Mouse (Mus musculus): Measurements from ENCODE around the gene Bsg. TPM values are rescaled to one million over a fixed set of nuclear protein-coding genes. Genes with fewer than 3 reads are reported as not detected.
A peak's percentile ranks its signal among the peaks of the same experiment; 100 is the strongest.
"Not testable (repeated sequence)": the region's sequence is repeated elsewhere in the genome, so short reads cannot be mapped to it uniquely, and the experiment has no call there.

Bsg gene
- polyA plus RNA-seq, 1 experiment from 2014 or later = 717 TPM

DNA sequence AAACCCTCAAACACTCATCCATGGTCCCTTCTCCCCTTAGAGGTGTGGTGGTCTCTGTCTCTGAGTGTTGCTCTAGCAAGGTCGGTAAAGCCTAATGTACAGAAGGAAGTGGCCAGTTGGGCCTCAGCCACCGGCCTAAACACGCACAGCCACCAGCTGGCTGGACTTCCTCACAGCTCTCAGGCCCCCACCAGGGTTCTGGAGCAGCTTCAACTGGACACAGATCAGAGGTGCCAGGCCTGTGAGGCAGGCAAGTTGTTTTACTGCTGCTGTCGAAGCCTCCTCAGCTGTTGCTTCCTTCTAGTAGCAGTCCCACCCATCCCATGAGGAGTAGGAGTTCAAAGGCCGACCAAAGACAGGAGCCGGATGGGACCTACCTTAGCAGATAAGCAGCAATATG, 6.4 kb upstream of the Bsg start:
- Histone ChIP-seq H3K4me3 (no peak overlapping the region), H3K9me3 (no peaks in the 10 kb centered on the region), H3K4me2 (no peak overlapping the region), H3K36me3 (no peaks in the 10 kb centered on the region), H3K27me3 (no peaks in the 10 kb centered on the region), H3K4me1 (replicated peaks) (no peaks in the 10 kb centered on the region), H3K27ac (no peak overlapping the region), H3K9ac (no peak overlapping the region)
- 76% methylated on average over 6 of the region's 6 CpGs for WGBS
- ATAC-seq (ENCODE audit: low FRiP score) = no peak

DNA sequence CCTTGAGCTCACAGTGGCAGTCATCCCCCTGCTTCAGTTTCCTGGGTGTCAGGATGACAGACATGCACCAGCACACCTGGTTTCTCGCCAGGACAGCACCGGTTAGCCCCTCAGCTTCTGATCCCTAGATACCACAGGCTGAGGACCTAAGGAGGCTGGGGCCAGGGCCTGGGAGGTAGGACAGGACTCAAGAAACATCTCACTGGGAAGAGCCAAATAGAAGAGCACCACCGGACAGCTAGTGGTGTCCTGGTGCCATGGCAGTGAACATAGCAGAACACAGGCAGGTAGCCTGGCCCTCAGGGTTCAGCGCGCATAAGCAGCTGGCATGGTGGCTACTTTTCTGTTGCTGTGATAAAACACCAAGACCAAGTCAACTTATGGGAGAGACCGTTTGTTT, 5.8 kb upstream of the Bsg start:
- Histone ChIP-seq H3K9me3 (no peaks in the 10 kb centered on the region), H3K9ac (no peak overlapping the region), H3K4me2 (no peak overlapping the region), H3K36me3 (no peaks in the 10 kb centered on the region), H3K27ac (no peak overlapping the region; the same call in 1 of the 2 replicates), H3K4me1 (replicated peaks) (no peaks in the 10 kb centered on the region), H3K27me3 (no peaks in the 10 kb centered on the region), H3K4me3 (no peak overlapping the region)
- ATAC-seq (ENCODE audit: low FRiP score) = no peak
- 95% methylated on average over 6 of the region's 6 CpGs for WGBS

DNA sequence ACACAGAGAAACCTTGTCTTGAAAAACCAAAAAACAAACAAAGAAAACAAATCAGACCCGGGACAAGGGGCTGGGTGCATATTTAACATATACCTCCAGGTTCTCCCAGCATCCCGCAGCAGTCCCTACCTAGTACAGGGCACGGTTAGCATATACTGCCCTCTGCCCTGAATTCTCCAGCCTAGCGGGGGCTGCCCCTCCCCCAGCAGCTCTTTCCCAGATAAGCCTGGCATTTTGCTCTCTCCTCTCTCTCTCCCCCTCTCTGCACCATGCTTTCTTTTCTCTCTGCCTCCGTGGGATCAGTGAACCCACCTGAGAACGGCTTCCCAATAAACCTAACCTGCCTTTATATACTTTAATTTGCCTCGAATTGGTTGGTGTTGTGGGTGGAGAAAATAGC, 3.6 kb upstream of the Bsg start:
- Histone ChIP-seq H3K36me3 (no peaks in the 10 kb centered on the region), H3K9ac (0 out of 2 replicates have a peak overlapping the region, but pooled peaks have one; percentile 24), H3K4me3 (no peak overlapping the region), H3K4me1 (replicated peaks) (peaks cover 9% of the 10 kb centered on the region), H3K27me3 (no peaks in the 10 kb centered on the region), H3K27ac (no peak overlapping the region), H3K9me3 (no peaks in the 10 kb centered on the region), H3K4me2 (no peak overlapping the region)
- no peak for ATAC-seq (ENCODE audit: low FRiP score)
- 55% methylated on average over 7 of the region's 7 CpGs for WGBS

DNA sequence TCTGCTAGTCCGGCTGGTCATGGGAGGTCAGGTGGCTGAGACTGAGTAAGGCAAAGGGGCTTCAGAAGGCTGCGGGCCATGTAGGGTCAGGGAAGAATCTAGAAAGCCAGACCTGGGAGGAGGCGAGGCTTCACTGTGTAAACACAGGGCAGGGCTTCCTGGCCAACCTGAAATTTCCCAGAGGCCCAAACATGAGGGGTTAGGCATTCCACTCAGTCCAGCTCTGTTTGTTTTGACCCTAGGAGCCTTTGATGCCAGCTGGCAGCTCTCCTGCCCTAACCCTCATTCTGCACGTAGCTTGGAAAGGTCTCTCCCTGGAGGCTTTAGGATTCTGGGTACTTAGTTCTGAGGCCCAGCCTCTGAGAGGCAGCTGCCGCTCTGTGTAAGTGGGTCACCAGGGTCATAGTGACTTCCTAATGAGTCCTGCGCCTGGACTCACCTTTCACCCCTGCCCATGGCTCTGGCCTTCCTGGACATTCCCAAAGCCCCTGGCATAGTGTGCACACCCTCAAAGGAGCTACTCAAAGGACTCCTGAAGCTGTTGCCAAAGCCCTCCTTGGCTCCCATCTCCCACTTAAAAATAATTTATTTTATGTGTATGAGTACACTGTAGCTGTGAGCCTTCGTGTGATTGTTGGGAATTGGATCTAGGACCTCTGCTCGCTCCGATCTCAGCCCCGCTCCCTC, 2.7 kb upstream of the Bsg start:
- Histone ChIP-seq H3K4me1 (replicated peaks) (peaks cover 18% of the 10 kb centered on the region), H3K9ac (0 out of 2 replicates have a peak overlapping the region, but pooled peaks have one; percentile 13), H3K36me3 (no peaks in the 10 kb centered on the region), H3K4me3 (no peak overlapping the region), H3K27me3 (no peaks in the 10 kb centered on the region), H3K27ac (0 out of 2 replicates have a peak overlapping the region, but pooled peaks have one; percentile 6), H3K9me3 (no peaks in the 10 kb centered on the region), H3K4me2 (no peak overlapping the region)
- no peak for ATAC-seq (ENCODE audit: low FRiP score)
- WGBS = 69% methylated on average over 10 of the region's 10 CpGs

DNA sequence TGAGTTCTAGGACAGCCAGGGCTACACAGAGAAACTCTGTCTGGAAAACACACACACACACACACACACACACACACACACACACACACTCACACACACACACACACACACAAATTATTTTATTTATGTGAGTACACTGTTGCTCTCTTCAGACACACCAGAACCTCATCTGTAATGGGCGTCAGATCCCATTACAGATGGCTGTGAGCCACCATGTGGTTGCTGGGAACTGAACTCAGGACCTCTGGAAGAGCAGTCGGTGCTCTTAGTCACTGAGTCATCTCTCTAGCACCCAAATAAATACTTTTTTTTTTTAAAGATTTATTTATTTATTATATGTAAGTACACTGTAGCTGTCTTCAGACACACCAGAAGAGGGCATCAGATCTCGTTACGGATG, 1.3 kb upstream of the Bsg start:
- peaks cover 32% of the 10 kb centered on the region for H3K4me1 ChIP-seq (replicated peaks)
- not testable (repeated sequence) for H3K36me3 ChIP-seq; H3K27me3 ChIP-seq; H3K9me3 ChIP-seq; H3K9ac ChIP-seq; H3K27ac ChIP-seq; H3K4me3 ChIP-seq; ATAC-seq (ENCODE audit: low FRiP score); H3K4me2 ChIP-seq
- WGBS = 86% methylated on average over 4 of the region's 4 CpGs

DNA sequence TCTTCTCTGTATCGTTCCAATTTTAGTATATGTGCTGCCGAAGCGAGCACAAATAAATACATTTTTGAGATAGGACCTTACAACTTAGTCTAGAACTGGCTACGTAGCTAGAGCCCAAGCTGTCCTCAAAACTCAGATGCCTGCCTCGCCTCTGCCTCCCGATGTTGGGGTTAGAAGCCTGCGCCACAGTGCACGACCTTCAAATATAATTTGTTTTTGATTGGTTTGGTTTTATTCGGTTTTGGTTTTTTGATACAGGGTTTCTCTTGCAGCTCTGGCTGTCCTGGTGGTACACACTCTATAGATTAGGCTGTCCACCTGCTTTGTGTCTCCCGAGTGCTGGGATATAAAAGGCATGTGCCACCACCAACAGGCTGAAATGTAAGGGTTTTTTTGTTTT, 750 bp upstream of the Bsg start:
- H3K9me3 ChIP-seq = no peaks in the 10 kb centered on the region
- ATAC-seq (ENCODE audit: low FRiP score) = no peak

DNA sequence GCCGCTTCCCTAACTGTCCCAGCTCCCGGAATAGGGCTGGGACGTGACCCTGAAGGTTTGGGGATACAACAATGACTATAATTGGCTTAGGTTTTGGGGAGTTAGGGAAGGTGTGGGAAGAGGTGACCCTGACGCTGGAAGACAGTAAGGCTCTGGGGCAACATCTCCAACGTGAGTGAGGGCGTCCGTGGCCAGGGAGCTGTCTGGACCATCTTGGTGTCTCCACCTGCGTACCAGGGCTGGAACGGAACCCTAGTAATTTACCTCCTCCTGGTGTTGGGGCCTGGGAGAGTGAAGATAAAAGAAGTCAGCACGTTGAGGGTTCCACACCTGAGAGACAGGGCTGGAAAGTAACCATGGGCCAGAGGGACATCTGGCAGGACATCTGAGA, 674 bp downstream of the Bsg start:
- H3K4me2 ChIP-seq = peak overlapping the region; percentile 94
- peak overlapping the region; percentile 83 for H3K27ac ChIP-seq
- H3K9me3 ChIP-seq = no peaks in the 10 kb centered on the region
- peaks cover 20% of the 10 kb centered on the region for H3K36me3 ChIP-seq
- H3K4me3 ChIP-seq = peak overlapping the region; percentile 66
- peak overlapping the region; percentile 87 for H3K9ac ChIP-seq
- no peak; the same call in 1 of the 2 replicates for ATAC-seq (ENCODE audit: low FRiP score)
- 5% methylated on average over 10 of the region's 10 CpGs for WGBS
- no peaks in the 10 kb centered on the region for H3K27me3 ChIP-seq
- H3K4me1 ChIP-seq (replicated peaks) = peaks cover 41% of the 10 kb centered on the region

More for the DNA sequence above, 750 bp upstream of the Bsg start:
- peak overlapping the region; percentile 87; the same call in 1 of the 2 replicates for H3K9ac ChIP-seq
- peaks cover 35% of the 10 kb centered on the region for H3K4me1 ChIP-seq (replicated peaks)
- H3K27ac ChIP-seq = peak overlapping the region; percentile 83
- peaks cover 5% of the 10 kb centered on the region for H3K36me3 ChIP-seq
- H3K4me2 ChIP-seq = peak overlapping the region; percentile 94
- peak overlapping the region; percentile 66 for H3K4me3 ChIP-seq
- no peaks in the 10 kb centered on the region for H3K27me3 ChIP-seq
- WGBS = 79% methylated on average over 10 of the region's 10 CpGs

DNA sequence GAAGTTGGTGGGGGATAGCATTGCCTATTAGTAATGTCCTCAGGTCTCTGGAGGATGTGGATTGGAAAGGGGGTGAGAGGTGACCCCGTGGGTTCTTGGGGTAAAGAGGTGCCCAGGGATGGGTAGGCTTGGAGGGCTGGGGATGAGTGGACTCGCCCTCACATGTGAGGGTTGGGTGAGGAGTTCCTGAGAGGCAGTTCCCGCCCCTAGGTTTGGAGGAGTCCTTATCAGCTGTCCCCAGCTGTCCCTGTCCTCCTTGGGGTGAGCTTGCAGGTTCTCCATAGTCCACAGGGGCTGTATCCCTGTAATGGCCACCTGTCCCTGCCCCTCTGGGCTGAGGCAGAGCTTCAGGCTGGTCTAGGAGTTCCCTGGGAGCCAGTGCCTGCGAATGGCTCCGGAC, 1.7 kb downstream of the Bsg start:
- WGBS = 86% methylated on average over 5 of the region's 5 CpGs
- peak overlapping the region; percentile 66 for H3K4me3 ChIP-seq
- peak overlapping the region; percentile 87 for H3K9ac ChIP-seq
- no peak for ATAC-seq (ENCODE audit: low FRiP score)
- H3K27me3 ChIP-seq = no peaks in the 10 kb centered on the region
- peak overlapping the region; percentile 94 for H3K4me2 ChIP-seq
- peaks cover 29% of the 10 kb centered on the region for H3K36me3 ChIP-seq
- no peak overlapping the region; the same call in 1 of the 2 replicates for H3K27ac ChIP-seq
- H3K4me1 ChIP-seq (replicated peaks) = peaks cover 41% of the 10 kb centered on the region
- no peaks in the 10 kb centered on the region for H3K9me3 ChIP-seq

DNA sequence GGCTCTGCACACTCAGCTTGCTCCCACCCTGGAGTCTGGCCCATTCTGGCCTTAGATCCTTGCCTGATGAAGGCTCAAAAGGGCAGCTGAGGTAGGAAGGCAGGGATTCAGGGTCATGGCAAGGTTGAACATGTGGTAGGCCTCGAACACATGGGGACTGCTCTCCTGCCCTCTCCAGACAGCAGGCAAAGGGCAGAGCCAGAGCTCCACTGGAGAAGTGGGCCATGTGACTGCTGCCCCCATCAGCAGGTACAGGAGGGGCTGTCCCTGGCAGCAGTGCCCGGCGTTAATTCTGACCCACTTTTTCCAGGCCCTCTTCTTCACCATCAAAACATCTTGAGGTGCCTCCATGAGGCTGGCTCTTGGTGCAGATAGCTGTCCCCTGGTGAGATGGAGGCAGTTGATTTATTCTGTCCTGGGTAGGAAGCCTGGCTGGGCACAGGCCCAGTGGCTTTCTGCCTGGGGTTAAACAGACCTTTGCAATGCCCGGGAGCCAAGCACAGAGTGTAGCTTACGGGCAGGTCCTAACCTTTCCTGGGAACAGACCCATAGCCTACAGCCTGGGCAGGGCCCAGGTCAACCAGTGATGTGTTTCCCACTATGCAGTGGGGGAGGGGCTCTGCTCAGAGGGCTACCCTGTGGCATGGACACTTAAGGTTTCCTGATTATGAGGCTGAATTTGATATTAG, 2.3 kb downstream of the Bsg start:
- Histone ChIP-seq H3K4me3 (peak overlapping the region; percentile 66), H3K27me3 (no peaks in the 10 kb centered on the region), H3K4me2 (peak overlapping the region; percentile 94), H3K9me3 (no peaks in the 10 kb centered on the region), H3K4me1 (replicated peaks) (peaks cover 41% of the 10 kb centered on the region), H3K36me3 (peaks cover 35% of the 10 kb centered on the region), H3K9ac (peak overlapping the region; percentile 87), H3K27ac (0 out of 2 replicates have a peak overlapping the region, but pooled peaks have one; percentile 3)
- 89% methylated on average over 5 of the region's 5 CpGs for WGBS
- ATAC-seq (ENCODE audit: low FRiP score) = no peak

DNA sequence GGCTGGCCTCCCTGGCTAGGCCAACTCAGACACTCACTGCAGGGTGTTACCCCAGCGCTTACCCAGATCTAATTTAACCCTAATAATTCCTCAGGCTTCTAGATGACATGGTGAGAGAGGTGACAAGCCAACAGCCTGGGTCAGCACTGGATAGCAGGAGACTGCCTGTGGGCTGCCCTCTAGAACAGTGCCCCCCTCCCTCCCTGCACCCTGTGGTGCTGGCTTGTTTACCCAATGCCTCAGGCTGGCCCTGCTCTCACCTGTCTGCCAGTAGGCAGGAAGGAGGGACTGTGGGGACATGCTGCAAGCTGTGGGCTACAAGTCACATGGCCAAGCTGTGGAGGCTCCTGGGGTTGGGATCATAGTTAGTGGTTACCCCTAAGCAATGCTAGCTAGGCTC, 2.9 kb downstream of the Bsg start:
- Histone ChIP-seq H3K36me3 (peaks cover 41% of the 10 kb centered on the region), H3K9me3 (no peaks in the 10 kb centered on the region), H3K4me1 (replicated peaks) (peaks cover 41% of the 10 kb centered on the region), H3K27me3 (no peaks in the 10 kb centered on the region), H3K9ac (peak overlapping the region; percentile 87; the same call in 1 of the 2 replicates), H3K27ac (no peak overlapping the region), H3K4me2 (peak overlapping the region; percentile 94), H3K4me3 (no peak overlapping the region)
- no peak for ATAC-seq (ENCODE audit: low FRiP score)
- 78% methylated on average over 1 of the region's 1 CpGs for WGBS

DNA sequence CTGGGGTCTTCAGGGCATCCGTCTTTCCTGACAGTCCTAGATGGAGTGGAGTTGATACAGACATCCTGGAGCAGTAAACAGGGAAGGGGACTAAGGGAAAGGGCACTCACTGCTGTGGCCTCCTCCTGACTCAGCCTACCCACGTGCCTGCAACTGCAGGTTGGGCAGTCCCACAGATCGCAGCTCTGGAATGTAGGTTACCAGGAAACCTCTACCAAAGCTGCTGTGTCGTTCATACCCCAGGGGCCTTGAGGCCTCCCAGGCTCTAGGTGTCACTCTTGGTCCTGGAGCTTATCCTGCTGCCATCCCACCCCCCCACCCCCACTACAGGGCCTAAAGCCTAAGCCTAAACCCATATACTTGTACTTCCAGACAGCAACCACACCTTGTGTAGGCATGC, 3.5 kb downstream of the Bsg start:
- peaks cover 41% of the 10 kb centered on the region for H3K4me1 ChIP-seq (replicated peaks)
- peaks cover 41% of the 10 kb centered on the region for H3K36me3 ChIP-seq
- no peak overlapping the region for H3K4me2 ChIP-seq
- no peak overlapping the region for H3K9ac ChIP-seq
- no peak overlapping the region for H3K4me3 ChIP-seq
- ATAC-seq (ENCODE audit: low FRiP score) = no peak
- no peak overlapping the region for H3K27ac ChIP-seq
- H3K9me3 ChIP-seq = no peaks in the 10 kb centered on the region
- WGBS = 78% methylated on average over 4 of the region's 4 CpGs
- no peaks in the 10 kb centered on the region for H3K27me3 ChIP-seq

DNA sequence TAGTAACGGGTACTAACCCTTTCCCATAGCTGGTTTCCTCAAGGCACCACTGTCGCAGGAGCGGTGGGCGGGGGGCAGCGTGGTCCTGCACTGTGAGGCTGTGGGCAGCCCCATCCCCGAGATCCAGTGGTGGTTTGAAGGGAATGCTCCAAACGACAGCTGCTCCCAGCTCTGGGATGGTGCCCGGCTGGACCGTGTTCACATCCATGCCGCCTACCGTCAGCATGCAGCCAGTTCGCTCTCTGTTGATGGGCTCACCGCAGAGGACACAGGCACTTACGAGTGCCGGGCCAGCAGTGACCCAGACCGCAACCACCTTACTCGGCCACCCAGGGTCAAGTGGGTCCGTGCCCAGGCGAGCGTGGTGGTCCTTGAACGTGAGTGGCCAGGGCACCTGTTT, 4.4 kb downstream of the Bsg start:
- 91% methylated on average over 21 of the region's 21 CpGs for WGBS
- Histone ChIP-seq H3K27me3 (no peaks in the 10 kb centered on the region), H3K4me2 (no peak overlapping the region), H3K9me3 (no peaks in the 10 kb centered on the region), H3K4me3 (no peak overlapping the region), H3K9ac (no peak overlapping the region), H3K4me1 (replicated peaks) (peaks cover 41% of the 10 kb centered on the region), H3K36me3 (peaks cover 41% of the 10 kb centered on the region), H3K27ac (no peak overlapping the region)
- ATAC-seq (ENCODE audit: low FRiP score) = no peak
